Mouse (Mus musculus): Measurements from ENCODE around the gene Shroom3. TPM values are rescaled to one million over a fixed set of nuclear protein-coding genes. Genes with fewer than 3 reads are reported as not detected.

The Shroom3 gene
- polyA plus RNA-seq, 1 experiment from 2014 or later: 12.9 TPM

DNA sequence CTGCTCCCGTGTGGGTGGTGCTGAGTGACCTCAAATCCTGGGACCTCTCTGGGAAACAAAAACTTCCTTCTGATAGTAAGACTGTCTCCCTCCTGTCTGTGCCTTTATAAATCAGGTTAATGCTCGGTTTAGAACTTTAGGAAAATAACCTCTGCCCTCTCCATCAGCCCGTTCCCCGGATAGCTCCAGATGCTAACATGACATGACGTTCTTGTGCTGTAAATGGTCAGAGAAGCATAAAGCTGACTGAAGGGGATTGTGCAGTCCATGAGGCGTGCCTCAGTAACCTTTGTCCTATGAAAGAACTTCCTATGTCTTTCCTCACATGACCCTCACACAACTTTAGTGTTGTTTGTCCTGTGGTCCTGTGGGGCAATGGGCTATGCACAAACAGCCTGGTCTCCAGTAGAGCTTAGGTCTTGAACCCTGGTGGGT is 84.6 kb downstream of the Shroom3 start:
- 33% methylated on average over 6 of the region's 6 CpGs for WGBS
- no peak for DNase-seq (ENCODE audit: low spot score)
- Histone ChIP-seq H3K4me3 (ENCODE audit: low read depth, low read length) (no peak overlapping the region), H3K4me1 (replicated peaks; ENCODE audit: control insufficient read depth, insufficient read depth, low read length) (peaks cover 10% of the 10 kb centered on the region; the same call in 1 of the 2 replicates), H3K27ac (ENCODE audit: low read depth) (no peak overlapping the region), H3K27me3 (replicated peaks; ENCODE audit: control insufficient read depth, insufficient read depth, low read length) (no peaks in the 10 kb centered on the region), H3K36me3 (ENCODE audit: control insufficient read depth, insufficient read depth, low read length) (no peaks in the 10 kb centered on the region), H3K4me2 (ENCODE audit: low read length) (no peak overlapping the region), H3K9me3 (ENCODE audit: control insufficient read depth, low read length) (no peaks in the 10 kb centered on the region), H3K9ac (ENCODE audit: low read length) (no peak overlapping the region)
- ATAC-seq (replicated peaks; ENCODE audit: low FRiP score, low TSS enrichment, low read depth): no peak

DNA sequence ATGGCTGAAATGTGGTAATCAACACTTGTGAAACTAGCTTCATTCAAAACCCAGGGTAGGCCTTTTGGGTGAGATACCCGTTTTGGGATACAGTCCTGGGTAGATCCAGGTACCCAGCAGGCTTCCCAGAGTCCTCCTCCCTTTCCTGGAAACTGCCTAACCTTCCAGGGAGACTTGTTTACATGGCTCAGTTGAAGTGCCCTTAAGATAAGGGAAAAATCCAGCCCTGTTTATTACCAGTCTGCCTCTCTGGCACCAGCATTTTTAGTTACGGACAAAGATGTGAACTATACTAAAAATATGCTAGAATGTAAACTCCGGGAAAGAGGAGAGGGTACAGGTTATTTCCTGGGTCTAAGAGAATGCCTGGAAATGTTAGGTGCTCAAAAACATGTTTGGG is 90.6 kb downstream of the Shroom3 start:
- H3K27me3 ChIP-seq (replicated peaks; ENCODE audit: control insufficient read depth, insufficient read depth, low read length): no peaks in the 10 kb centered on the region

DNA sequence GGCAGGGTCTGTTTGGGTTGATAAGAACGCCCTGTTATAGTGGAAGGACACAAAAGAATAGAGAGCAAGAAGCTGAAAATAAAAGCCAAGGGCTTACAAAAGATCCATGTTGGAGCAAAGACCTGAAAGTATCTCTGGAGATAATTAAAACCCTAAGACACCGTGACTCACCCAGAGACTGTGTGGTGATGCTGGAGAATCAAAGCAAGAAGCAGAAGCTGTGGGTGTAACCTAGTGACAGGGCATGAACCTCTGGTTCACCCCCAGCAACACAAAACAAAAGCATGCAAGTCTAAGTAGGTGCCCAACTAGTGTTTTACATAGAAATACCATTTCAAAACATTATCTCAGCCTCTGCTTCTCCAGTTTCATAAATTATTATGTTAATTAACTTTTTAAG is 91.2 kb downstream of the Shroom3 start:
- DNase-seq (ENCODE audit: low spot score) (no peak), ATAC-seq (replicated peaks; ENCODE audit: low FRiP score, low TSS enrichment, low read depth) (no peak)
- H3K4me1 ChIP-seq (replicated peaks; ENCODE audit: control insufficient read depth, insufficient read depth, low read length): peaks cover 4% of the 10 kb centered on the region; the same call in 1 of the 2 replicates
- WGBS: 50% methylated on average over 2 of the region's 2 CpGs
- H3K4me3 ChIP-seq (ENCODE audit: low read depth, low read length): no peak overlapping the region
- H3K9ac ChIP-seq (ENCODE audit: low read length): no peak overlapping the region
- no peak overlapping the region for H3K27ac ChIP-seq (ENCODE audit: low read depth)
- no peaks in the 10 kb centered on the region for H3K36me3 ChIP-seq (ENCODE audit: control insufficient read depth, insufficient read depth, low read length)
- no peak overlapping the region for H3K4me2 ChIP-seq (ENCODE audit: low read length)
- H3K9me3 ChIP-seq (ENCODE audit: control insufficient read depth, low read length): no peaks in the 10 kb centered on the region
- no peaks in the 10 kb centered on the region for H3K27me3 ChIP-seq (replicated peaks; ENCODE audit: control insufficient read depth, insufficient read depth, low read length)

More for the DNA sequence above, 90.6 kb downstream of the Shroom3 start:
- Histone ChIP-seq H3K9ac (ENCODE audit: low read length) (no peak overlapping the region), H3K4me3 (ENCODE audit: low read depth, low read length) (no peak overlapping the region), H3K27ac (ENCODE audit: low read depth) (no peak overlapping the region), H3K9me3 (ENCODE audit: control insufficient read depth, low read length) (no peaks in the 10 kb centered on the region), H3K4me2 (ENCODE audit: low read length) (no peak overlapping the region), H3K4me1 (replicated peaks; ENCODE audit: control insufficient read depth, insufficient read depth, low read length) (peaks cover 4% of the 10 kb centered on the region; the same call in 1 of the 2 replicates), H3K36me3 (ENCODE audit: control insufficient read depth, insufficient read depth, low read length) (no peaks in the 10 kb centered on the region)
- DNase-seq (ENCODE audit: low spot score): no peak
- WGBS: 15% methylated on average over 3 of the region's 3 CpGs
- ATAC-seq (replicated peaks; ENCODE audit: low FRiP score, low TSS enrichment, low read depth): no peak

DNA sequence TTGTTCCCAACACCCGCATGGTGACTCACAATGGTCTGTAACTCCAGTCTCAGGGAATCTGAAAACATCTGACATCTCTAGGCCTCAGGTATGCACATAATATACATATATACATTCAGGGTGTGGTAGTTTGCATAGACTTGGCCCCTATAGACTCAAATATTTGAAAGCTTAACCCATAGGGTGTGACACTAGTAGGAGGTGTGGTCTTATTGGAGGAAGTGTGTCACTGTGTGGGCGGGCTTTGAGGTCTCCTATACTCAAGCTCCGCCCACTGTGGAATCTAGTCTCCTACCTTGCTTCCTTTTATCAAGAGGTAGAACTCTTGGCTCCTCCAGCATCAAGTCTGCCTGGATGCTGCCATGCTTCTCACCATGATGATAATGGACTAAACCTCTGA is 91.7 kb downstream of the Shroom3 start:
- no peak overlapping the region for H3K9ac ChIP-seq (ENCODE audit: low read length)
- 91% methylated on average over 3 of the region's 3 CpGs for WGBS
- H3K4me1 ChIP-seq (replicated peaks; ENCODE audit: control insufficient read depth, insufficient read depth, low read length): peaks cover 4% of the 10 kb centered on the region; the same call in 1 of the 2 replicates
- H3K4me2 ChIP-seq (ENCODE audit: low read length): no peak overlapping the region
- DNase-seq (ENCODE audit: low spot score) (no peak), ATAC-seq (replicated peaks; ENCODE audit: low FRiP score, low TSS enrichment, low read depth) (no peak)
- no peak overlapping the region for H3K27ac ChIP-seq (ENCODE audit: low read depth)
- H3K27me3 ChIP-seq (replicated peaks; ENCODE audit: control insufficient read depth, insufficient read depth, low read length): no peaks in the 10 kb centered on the region
- no peaks in the 10 kb centered on the region for H3K36me3 ChIP-seq (ENCODE audit: control insufficient read depth, insufficient read depth, low read length)
- no peaks in the 10 kb centered on the region for H3K9me3 ChIP-seq (ENCODE audit: control insufficient read depth, low read length)
- no peak overlapping the region for H3K4me3 ChIP-seq (ENCODE audit: low read depth, low read length)

DNA sequence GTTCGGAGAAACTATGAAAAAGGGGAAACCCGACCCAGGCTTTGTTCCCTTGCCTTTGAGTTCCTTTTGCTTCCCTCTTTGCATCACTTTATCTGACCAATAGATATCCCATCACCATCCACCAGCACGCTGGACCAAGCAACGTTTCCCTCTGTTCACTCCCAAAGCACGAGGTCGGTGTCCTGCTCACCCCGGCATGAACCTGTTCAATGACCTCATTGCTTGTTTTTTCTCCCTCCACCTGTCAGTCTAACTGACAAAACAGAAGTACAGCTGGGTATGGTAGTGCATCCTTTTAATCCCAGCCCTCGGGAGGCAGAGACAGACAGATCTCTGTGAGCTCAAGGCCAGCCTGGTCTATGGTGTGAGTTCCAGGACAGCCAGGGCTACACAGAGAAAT is 95.2 kb downstream of the Shroom3 start:
- H3K9me3 ChIP-seq (ENCODE audit: control insufficient read depth, low read length): peaks cover 4% of the 10 kb centered on the region; the same call in 1 of the 2 replicates
- H3K4me1 ChIP-seq (replicated peaks; ENCODE audit: control insufficient read depth, insufficient read depth, low read length): peaks cover 4% of the 10 kb centered on the region; the same call in 1 of the 2 replicates
- 65% methylated on average over 8 of the region's 8 CpGs for WGBS
- ATAC-seq (replicated peaks; ENCODE audit: low FRiP score, low TSS enrichment, low read depth) (no peak), DNase-seq (ENCODE audit: low spot score) (no peak)
- H3K4me3 ChIP-seq (ENCODE audit: low read depth, low read length): no peak overlapping the region
- no peak overlapping the region for H3K27ac ChIP-seq (ENCODE audit: low read depth)
- H3K4me2 ChIP-seq (ENCODE audit: low read length): no peak overlapping the region
- no peaks in the 10 kb centered on the region for H3K27me3 ChIP-seq (replicated peaks; ENCODE audit: control insufficient read depth, insufficient read depth, low read length)
- no peaks in the 10 kb centered on the region for H3K36me3 ChIP-seq (ENCODE audit: control insufficient read depth, insufficient read depth, low read length)
- H3K9ac ChIP-seq (ENCODE audit: low read length): no peak overlapping the region

DNA sequence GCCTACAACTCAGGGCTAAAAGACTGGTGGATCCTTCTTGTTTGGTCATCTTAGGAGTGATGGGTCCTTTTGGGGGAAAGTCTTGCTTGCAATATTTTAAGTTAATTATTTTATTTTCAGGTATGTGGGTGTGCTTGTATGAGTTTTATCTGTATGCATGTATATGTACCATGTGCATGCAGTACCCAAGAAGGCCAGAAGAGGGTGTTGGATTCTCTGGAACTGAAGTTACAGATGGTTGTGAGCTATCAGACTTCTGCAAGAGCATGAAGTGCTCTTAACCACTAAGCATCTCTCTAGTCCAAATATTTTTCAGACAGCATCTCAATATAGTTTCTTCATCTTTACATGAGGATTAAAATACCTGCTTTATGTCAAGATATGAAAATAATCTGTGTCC is 97.8 kb downstream of the Shroom3 start:
- H3K27me3 ChIP-seq (replicated peaks; ENCODE audit: control insufficient read depth, insufficient read depth, low read length): no peaks in the 10 kb centered on the region
- no peak overlapping the region for H3K4me2 ChIP-seq (ENCODE audit: low read length)
- ATAC-seq (replicated peaks; ENCODE audit: low FRiP score, low TSS enrichment, low read depth) (no peak), DNase-seq (ENCODE audit: low spot score) (no peak)
- H3K36me3 ChIP-seq (ENCODE audit: control insufficient read depth, insufficient read depth, low read length): no peaks in the 10 kb centered on the region
- no peak overlapping the region for H3K9ac ChIP-seq (ENCODE audit: low read length)
- no peak overlapping the region for H3K4me3 ChIP-seq (ENCODE audit: low read depth, low read length)
- H3K4me1 ChIP-seq (replicated peaks; ENCODE audit: control insufficient read depth, insufficient read depth, low read length): peaks cover 10% of the 10 kb centered on the region; the same call in 1 of the 2 replicates
- peaks cover 4% of the 10 kb centered on the region; the same call in 1 of the 2 replicates for H3K9me3 ChIP-seq (ENCODE audit: control insufficient read depth, low read length)
- no peak overlapping the region for H3K27ac ChIP-seq (ENCODE audit: low read depth)

DNA sequence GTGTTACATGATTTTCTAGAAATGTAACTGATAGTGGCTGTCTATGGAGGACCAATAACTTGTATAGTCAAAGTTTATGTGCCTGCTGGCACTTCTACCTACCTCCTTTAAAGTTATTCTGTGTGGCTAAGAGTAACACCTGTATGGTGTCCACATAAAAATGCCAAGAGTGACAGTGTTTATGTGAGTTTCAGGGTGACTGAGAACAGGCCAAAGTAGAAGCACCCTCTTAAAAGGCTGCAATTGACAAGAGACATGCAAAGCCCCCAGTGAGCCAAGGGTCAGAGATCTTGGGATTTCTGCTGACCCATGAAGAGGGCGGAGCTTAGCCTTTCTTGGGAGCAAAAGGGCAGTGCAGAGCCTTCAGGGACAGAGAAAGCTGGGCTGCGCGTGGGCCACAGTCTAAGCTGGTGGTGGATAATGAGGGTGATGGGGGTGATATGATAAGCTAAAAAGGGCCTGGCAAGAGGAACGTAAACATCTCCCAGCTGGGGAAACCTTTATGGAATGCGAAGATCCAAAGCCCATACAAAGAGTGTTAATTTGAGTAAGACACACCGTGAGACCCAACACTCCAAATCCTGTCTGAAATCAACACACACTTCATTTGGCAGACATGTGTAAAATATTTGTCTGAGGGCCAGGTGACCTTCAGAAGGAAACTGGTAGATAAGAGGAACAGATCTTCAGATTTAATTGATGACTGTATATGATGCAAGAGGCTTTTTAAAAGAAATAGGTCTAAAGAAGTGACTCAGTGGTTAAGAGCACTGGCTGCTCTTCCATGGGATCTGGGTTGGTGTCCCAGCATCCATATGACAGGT is 101.0 kb downstream of the Shroom3 start:
- H3K27ac ChIP-seq (ENCODE audit: low read depth): no peak overlapping the region

DNA sequence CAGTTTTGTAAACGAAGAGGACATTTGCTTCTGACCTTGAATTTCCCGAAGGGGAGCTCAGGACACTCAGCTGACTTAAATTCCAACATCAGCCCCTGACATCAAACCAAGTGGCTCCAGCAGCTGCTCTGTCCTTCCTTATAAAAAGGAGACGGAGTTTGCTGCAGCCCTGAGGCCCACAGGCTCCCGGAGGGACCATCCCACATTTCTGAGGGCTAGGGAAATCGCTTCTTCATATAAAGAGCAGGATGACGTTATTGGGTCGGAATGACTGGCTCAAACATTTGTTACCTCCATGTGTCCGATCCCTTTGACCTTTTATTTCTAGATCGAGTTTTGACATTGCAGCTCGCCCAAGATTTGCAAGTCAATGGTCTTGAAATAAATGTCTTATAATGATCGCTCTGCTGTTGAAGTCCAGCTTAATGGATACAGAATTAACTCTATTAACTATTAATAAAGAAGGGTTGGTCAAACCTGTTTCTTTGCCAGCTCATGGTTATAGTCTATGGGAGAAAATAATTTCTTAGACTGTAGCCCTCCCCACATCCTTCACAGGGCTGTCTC is 102.7 kb downstream of the Shroom3 start:
- no peak overlapping the region for H3K4me2 ChIP-seq (ENCODE audit: low read length)
- 0 out of 2 replicates have a peak, but pooled peaks cover 10% of the 10 kb centered on the region for H3K4me1 ChIP-seq (replicated peaks; ENCODE audit: control insufficient read depth, insufficient read depth, low read length)
- H3K36me3 ChIP-seq (ENCODE audit: control insufficient read depth, insufficient read depth, low read length): no peaks in the 10 kb centered on the region
- H3K9ac ChIP-seq (ENCODE audit: low read length): no peak overlapping the region
- peaks cover 3% of the 10 kb centered on the region; the same call in 1 of the 2 replicates for H3K9me3 ChIP-seq (ENCODE audit: control insufficient read depth, low read length)
- H3K27me3 ChIP-seq (replicated peaks; ENCODE audit: control insufficient read depth, insufficient read depth, low read length): no peaks in the 10 kb centered on the region
- DNase-seq (ENCODE audit: low spot score): no peak
- H3K27ac ChIP-seq (ENCODE audit: low read depth): no peak overlapping the region
- WGBS: 81% methylated on average over 11 of the region's 11 CpGs
- no peak overlapping the region for H3K4me3 ChIP-seq (ENCODE audit: low read depth, low read length)
- no peak for ATAC-seq (replicated peaks; ENCODE audit: low FRiP score, low TSS enrichment, low read depth)

More for the DNA sequence above, 101.0 kb downstream of the Shroom3 start:
- Histone ChIP-seq H3K4me1 (replicated peaks; ENCODE audit: control insufficient read depth, insufficient read depth, low read length) (0 out of 2 replicates have a peak, but pooled peaks cover 10% of the 10 kb centered on the region), H3K4me2 (ENCODE audit: low read length) (no peak overlapping the region), H3K27me3 (replicated peaks; ENCODE audit: control insufficient read depth, insufficient read depth, low read length) (no peaks in the 10 kb centered on the region), H3K4me3 (ENCODE audit: low read depth, low read length) (no peak overlapping the region), H3K36me3 (ENCODE audit: control insufficient read depth, insufficient read depth, low read length) (no peaks in the 10 kb centered on the region), H3K9ac (ENCODE audit: low read length) (no peak overlapping the region), H3K9me3 (ENCODE audit: control insufficient read depth, low read length) (peaks cover 4% of the 10 kb centered on the region; the same call in 1 of the 2 replicates)
- 0 out of 2 replicates have a peak, but pooled peaks have one; percentile 12 for ATAC-seq (replicated peaks; ENCODE audit: low FRiP score, low TSS enrichment, low read depth)
- WGBS: 26% methylated on average over 6 of the region's 6 CpGs
- no peak for DNase-seq (ENCODE audit: low spot score)

All from intestine, embryonic 14.5 days (tissue).